Mouse (Mus musculus): ENCODE data around the gene Elovl2.
A peak's percentile ranks its signal among the peaks of the same experiment; 100 is the strongest.
"Not testable (repeated sequence)": the region's sequence is repeated elsewhere in the genome, so short reads cannot be mapped to it uniquely, and the experiment has no call there.

Elovl2 gene

DNA sequence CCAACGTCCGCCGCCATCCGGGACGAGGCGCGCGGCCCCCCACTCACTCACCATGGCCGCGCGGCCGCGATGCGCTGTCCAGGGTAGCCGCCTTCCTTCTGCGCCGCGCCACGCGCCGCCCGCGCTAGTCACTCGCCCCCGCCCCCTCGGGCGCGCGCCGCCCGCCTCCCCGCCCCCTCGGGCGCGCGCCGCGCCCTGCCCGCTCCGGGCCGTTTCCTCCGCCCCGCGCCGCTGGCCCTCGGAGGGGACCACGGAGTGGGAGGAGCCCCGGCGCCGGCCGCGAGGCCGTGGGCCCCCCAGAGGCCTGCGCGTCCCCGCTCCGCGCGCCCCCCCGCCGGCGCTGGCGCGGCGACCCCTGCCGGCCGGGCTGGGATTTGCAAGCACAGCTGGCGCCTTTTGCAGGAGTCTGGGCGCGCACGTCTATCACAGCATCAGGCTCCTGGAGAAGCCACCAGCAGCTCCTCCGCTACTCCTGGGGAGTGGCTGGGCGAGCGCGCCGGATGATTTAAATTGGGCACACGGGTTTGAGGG is at the start of gene Elovl2:
TSS of gene Elovl2 (minus strand) at position 102 of the 531 bp plus-strand sequence.
- DNase-seq (ENCODE audit: low spot score), result no peak

DNA sequence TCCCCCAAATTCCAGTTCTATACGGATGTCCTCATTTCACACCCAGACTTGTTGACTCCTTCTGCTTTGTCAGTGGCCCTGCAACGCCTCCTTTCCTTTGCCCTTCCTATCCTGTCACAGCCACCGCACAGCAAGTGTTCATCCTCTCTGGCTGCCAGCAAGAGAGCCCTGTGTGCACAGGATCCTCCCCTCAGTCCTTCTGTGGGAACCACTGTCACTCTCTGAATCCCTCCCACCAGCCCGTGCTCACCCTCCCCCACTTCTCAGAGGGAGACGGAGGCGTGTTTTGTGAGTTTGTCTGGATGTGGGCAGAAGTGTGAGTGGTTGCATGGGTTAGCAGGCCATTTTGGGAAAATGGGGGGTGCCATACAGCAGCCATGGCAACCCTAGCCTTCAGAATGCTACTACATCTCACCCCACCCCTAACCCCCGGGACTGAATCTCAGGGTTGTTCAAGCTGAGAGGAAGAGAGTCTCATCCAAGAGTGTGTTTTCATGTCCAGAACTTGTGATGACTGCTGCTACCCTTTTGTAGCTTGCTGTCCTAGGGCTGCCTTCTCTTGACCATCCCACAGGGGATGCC is 47.7 kb upstream of the Elovl2 start:
- DNase-seq (ENCODE audit: low spot score), result no peak

DNA sequence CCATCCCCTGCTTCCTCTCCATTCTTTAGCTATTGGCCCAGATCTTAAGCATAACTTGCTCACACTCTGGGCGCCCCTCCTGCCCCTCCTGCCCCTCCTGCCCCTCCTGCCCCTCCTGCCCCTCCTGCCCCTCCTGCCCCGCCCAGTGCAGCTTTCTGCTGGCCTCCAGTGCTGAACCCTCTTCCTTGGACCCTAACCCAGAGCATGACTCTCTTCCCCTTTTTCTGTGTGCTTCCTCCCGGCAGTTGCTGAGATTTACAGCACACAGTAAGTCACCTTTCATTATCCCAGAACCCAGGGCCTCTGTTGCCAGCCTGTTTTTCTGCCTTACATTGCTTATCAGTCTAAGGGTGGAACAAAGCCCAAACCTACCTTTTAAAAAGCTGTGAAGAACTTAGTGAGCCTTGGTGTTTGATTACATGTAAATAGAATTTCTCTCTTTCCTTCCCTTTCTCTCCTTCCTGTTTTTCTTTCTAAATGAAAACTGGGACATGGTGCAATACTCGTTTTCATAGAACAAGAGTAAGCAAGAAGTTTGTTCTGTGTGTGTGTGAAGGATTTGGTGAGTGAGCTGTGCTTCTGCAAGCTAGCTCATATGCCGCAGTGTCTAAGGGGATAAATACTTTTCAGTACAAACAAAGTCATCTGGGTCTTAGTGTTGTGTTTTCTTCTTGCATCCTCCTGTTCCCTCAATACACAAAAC is 43.2 kb upstream of the Elovl2 start:
- DNase-seq (ENCODE audit: low spot score), result no peak

DNA sequence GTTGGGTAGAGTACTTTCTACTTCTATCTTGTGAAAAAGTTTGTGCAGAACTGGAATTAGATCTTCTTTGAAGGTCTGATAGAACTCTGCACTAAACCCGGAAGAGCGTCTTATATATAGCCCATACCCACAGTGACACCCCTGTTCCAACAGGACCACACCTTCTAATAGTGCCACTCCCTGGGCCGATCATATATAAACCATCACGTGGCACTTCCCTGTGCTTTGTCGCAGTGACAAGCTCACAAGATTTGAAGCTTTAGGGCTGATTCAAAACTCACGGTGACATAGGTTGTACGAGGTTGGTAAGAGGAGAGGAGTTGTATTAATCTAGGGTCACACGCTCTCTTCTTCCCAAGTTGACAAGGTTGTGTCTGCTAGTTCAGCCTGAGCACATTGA is 41.4 kb upstream of the Elovl2 start:
- DNase-seq (ENCODE audit: low spot score), result not testable (repeated sequence)

DNA sequence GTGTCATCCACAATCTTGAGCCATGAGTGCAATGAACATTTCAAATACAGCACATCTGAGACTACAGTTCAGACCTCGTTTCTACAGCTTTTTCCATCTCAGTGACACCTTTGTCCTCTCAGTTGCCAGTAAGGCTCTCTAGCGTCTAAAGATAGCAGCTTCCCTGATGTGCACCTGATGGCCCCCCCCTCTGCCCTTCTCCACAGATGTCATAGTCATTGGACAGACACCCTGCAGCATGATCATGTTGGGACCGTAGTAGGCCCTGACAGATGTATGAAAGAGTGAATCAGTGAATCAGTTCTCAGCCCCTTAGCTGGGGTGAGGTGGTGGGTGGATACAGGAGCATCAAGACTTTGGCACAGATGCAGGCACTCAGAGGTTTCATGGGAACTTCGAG is 37.6 kb upstream of the Elovl2 start:
- DNase-seq (ENCODE audit: low spot score), result no peak

DNA sequence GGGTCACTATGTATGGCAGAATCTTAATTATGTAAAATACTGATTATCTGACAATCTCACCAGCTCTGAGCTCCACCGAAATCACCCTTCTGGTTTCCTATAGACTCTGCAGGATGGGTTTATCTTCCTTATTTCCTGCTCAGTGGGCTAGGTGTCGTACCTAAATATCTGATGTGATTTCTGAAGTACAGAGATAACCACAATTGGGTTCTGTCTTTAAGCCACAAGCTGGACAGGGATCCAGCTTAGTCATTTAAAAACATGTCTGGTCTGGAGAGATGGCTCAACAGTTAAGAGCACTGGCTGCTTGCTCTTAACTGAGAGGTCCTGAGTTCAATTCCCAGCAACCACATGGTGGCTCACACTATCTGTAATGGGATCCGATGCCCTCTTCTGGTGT is 36.8 kb upstream of the Elovl2 start:
- no peak for DNase-seq (ENCODE audit: low spot score)

DNA sequence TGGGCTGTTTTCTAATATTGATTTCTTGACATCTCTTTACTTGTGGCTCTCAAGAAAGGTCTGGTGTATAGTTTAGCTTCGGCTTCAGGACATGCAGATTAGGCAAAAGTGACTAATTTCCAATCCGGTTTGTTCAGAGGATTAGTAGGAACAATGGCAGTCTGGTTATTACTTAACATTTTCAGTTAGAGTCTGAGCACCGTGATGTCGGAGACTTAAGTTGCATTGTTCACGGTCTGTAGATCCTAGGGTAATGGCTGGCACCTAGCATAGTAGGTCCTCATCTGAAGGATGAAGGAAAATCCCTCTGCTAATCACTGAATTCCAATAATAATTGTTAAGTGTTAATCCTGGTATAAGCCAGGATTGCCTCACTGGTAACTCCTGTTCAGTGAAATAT is 35.9 kb upstream of the Elovl2 start:
- DNase-seq (ENCODE audit: low spot score), result no peak

DNA sequence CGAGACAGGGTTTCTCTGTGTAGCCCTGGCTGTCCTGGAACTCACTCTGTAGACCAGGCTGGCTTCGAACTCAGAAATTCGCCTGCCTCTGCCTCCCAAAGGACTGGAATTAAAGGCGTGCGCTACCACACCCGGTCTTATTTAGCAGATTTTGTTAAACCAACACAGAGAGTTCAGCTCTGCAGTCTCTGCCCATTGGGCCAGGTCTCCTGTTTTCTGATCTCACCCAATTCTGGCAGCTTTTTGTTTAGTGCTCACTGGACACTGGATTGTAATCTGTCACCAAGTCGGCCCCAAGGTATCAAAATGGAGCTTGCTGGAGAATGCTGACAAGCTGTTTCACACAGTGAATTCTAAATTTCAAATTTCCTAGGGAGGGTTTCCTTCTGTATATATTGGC is 32.5 kb upstream of the Elovl2 start:
- DNase-seq (ENCODE audit: low spot score), result no peak

DNA sequence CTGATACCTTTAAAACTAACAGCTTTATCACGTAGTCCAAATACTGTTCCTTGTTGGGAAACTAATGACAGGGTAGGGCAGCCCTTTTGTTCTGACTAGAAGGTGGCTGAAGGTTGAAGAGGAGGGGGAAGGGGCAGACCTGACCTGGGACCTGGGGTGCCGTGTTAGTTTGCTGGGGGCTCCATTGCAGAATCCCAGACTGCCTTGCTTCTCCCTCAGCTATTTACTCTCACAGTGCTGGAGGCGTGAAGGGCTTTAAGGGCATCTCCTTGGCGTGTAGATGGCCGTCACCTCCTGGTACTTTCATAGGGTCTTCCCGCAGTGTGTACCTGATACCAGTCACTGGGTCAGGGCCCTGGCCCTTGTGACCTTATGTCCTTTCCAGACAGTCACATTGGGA is 31.9 kb upstream of the Elovl2 start:
- DNase-seq (ENCODE audit: low spot score), result no peak

DNA sequence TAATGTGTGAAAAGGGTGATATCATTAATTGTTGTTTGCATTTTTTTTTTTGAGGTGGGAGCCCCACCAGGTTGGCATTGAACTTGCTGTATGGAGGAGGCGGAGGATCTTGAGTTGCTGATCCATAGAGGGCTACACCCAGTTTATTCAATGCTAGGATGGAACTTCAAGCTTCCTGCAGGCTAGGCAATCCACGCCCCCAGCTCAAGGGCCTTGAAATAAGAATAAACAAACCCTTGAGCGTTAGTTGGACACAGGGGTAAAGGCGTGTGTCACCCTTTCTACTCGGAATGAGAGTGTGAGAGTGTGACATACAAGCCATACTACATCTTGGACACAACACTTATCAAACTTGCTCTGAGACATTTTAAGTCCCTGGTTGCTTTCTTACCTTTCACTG is 31.5 kb upstream of the Elovl2 start:
- DNase-seq (ENCODE audit: low spot score), result no peak

DNA sequence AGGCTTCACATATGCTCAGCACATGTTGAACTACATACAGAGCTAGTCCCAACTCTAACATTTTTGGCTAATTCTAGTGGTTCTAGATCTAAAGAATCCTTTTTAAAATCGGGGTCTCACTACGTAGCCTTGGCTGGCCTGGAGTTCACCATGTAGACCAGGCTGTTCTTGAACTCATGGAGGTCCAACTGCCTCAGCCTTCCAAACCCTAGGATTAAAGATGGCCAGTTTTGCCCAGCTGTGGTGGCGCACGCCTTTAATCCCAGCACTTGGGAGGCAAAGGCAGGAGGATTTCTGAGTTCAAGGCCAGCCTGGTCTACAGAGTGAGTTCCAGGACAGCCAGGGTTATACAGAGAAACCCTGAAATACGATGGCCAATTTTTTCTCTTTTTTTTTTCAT is 31.0 kb upstream of the Elovl2 start:
- not testable (repeated sequence) for DNase-seq (ENCODE audit: low spot score)

DNA sequence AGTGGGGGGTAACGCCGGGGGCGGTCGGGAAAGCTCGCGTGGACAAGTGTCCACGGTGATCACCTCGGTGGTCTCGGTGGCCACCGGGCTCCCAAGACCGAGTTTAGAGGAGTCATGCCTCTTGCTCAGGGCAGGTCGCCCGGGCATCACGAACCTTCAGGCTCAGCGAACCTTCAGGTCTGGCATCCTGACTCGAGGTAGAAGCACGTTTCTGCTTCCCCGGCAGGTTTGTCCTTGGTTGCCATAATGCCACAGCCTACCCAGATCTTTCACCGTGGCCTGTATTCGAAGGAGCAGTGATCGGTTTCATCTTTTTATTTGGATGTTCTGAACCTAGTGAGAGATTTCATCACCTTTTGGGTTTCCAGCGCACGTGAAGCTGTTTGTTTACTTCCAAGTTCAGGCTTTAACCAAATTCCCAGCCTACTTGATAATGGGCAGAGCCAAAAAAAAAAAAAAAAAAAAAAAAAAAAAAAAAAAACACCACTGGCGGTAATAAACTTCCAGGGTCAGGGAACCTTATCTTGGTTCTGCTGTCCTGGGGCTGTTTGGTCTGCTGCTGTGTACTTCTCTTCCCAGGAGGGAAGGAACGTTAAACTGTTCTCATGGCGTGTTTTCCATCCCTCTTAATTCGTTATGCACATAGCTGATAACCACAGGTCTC is 30.2 kb upstream of the Elovl2 start:
- no peak for DNase-seq (ENCODE audit: low spot score)

DNA sequence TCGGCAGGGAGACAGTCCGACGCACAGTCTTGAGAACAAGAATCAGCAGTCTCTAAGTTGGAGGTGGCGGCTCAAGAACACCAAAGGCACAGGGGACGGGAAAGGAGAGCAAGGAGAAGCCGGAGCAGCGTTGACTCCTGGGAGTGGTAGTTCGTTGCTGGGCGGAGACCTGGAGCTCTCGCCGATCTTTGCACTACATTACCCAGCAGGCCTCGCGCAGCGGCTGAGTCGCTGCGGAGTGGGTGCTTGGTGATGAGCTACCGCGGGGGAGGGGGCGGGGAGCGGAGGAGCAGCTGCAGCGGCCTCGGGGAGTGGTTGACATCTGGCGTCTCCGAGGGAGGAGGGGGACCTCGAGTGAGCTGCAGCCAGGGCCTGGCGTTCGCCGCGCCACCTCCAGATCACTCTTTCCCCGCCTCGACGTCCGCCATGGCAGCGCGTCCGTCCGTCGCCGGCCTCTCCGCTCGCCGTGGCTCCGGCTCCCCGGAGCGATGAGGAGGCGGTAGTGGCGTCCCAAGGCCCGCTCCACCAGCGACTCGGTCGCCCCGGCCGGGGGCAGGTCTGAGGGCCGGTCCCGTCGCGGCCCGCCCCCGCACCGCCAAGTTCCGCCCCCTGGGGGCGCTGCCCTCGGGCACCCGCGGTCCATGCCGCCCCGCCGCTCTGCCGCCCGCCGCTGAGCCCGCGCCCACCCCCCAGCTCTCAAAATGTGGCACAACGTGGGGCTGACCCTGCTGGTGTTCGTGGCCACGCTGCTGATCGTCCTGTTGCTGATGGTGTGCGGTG is 29.5 kb upstream of the Elovl2 start, which contains the start of gene Smim13:
TSS of gene Smim13 (plus strand) at position 307 of the 780 bp plus-strand sequence.
- peak; percentile 93 for DNase-seq (ENCODE audit: low spot score)

DNA sequence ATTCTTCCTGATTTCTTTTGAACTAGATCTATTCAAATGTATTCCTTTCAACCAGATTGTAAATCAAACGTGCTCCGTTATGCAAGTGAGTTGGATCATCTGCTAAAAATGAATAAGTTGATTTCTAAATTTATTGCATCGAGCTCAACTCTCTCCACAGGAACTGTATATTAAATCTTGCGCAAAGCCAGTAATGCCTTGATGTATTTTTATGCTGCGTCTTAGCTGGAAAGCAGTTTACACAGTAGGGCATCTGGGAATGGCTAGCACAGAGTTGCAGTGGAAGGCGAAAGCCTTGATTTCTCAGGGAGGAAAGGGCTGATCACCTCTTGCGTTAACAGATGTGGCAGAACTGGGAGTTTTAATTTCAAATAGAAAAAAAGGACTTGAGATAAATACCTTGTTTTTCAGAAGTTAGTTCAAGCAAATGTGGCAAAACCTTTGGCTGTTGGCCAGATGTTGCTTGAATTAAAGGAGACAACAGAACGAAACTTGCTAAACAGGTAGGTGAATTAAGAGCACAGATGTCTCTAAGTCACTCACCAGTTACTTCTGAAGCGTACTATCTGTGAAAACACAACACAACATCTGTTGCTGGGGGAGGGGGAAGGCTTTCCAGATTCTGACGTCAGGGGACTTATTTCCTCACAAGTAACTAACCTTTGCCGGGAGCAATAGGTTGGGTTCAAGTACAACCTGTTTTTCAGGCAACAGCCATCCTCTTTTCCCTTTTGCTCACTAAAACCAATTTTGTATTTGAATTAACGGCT is 28.7 kb upstream of the Elovl2 start:
- DNase-seq (ENCODE audit: low spot score), result no peak

DNA sequence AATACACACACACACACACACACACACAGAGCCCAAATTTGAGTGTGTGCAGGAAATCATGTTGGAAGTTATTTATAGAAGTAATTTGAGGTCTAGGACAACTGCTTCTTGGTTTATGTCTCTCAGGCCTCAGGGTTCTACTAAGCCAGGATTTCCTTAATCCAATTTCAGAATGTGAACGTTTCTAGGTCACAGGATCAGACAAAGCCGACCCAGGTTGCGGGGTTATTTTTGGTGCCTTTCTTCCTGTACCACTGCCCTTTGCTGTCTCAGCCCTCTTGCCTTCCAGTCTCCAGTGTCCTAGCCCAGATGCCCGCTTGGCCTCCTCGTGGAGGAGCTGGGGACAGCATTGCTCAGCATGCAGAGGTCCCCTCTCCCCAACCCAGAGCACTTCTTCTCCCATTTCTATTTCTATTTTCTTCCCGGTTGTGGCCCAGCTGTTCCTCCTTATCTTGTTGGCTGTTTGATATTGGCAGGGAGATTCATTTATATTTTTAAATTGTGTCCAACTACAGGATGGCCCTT is 24.2 kb upstream of the Elovl2 start:
- DNase-seq (ENCODE audit: low spot score), result no peak

DNA sequence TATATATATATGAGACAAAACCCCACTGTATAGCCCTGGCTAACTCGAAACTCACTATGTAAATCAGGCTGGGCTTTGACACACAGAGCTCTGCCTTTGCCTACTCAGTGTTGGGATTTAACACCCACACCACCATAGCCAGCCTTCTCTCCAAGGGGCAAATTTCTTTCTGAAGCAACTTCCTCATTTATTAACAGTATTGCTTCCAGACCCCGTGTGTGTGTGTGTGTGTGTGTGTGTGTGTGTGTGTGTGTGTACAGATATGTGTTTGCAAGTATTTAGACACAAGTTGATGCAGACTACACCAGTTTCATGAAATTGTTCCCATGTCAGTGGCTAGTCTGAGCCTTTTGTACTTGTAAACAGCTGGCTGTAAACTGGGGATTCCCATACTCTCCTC is 21.4 kb upstream of the Elovl2 start:
- no peak for DNase-seq (ENCODE audit: low spot score)

DNA sequence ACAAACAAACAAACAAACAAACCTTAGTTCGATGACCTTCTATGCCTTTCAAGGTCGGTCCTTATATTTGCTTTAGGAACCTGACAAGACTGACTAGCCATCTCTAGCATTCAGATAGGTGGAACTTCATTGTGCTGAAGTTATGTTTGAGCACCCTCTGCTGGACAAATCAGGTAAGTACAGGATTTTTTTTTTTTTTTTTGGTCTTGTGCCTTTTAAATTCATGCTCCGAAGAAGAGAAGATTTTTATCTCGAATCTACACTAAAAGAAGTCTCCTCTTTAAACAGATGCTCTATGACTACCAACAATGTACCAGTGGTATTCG is 18.6 kb upstream of the Elovl2 start:
- DNase-seq (ENCODE audit: low spot score), result no peak

DNA sequence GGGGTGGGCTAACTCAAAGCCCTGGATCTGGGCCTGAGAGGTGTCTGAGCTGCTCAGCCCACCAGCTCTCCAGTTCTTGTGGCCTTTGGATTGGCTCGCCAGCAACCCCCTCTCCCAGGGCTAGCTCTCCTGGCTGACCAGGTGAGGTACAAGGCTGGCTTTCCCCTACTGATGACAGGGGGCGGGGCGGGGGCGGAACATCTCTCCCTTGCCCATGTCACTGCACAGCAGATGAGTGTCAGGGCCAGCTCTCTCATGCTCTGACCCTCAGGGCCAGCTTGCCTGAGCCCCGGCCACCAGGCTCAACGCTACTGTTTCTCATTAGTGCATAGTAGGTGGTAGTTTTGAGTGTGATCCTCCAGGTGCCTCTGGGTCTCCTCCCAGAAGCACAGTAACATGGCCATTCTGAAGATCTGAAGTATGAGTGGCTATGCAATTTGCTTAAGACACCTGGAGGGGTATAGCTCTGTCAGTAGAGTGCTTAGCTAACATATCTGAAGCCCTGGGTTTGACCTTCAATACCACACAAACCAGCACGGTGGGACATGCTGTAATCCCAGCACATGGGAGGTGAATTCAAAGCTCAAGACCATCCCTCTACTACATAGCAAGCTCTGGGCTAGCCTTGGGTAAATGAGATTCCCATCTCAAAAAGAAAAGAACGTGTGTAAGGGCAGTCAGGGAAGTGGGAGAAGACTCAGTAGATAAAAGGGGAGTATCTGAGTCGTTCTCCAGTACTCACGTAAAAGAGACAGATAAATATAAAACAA is 18.0 kb upstream of the Elovl2 start:
- DNase-seq (ENCODE audit: low spot score), result no peak

DNA sequence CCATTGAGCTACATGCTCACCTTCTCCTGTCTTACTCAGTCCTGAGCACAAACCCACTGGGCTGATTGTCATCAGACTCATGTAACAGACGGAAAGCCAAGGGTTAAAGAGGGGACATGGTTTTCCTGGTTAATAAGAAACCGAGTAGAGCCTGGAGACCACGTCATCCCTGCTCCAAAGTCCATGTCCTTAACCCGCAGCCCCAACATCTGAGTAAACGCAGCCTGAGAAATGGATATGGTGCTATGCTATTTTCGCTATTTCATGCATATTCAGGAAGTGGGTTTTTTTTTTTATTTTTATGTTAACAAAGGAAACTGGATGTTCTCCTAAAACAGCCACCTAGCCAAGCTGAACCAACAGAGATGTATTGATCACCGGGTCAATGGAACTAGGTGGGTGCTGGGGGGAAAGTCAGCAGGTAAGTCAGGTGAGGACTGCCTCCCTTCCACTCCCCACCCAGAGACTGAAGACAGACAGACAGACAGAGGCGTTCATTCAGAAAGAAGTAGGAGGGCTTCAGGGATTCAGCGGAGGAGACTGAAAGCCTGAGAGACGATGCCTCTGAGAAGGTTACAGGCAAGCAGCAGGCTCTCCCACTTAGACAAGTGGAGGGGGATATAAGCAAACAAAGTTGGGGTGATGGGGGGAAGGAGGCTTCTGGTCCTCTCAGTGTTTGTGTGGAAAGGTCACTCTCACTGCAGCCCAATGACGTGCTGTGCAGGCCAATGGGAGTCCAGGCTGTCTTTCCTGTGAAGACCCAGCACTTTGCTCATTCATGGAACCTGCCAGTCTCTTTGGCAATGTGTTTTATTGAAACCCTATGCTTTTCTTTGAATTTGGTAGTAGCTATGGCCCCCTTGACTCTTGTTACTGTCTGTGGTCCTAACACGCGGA is 15.9 kb upstream of the Elovl2 start:
- no peak for DNase-seq (ENCODE audit: low spot score)

DNA sequence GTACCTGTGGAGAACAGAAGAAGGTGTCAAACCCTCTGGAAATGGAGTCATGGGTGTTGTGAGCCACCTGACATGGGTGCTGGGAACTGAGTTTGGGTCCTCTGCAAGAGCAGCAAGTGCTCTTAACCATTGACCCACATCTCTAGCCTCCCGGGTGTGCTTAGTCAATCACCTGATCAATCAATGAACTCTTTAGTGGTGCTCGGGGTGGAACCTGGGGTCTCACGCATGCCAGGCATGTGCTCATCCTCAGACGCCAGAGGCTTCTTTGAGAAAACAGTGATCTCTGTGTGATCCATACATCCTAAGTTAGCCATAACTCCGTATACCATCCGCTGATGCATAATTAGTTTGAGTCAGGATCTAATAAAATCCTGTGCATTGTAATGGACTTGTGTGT is 15.0 kb upstream of the Elovl2 start:
- no peak for DNase-seq (ENCODE audit: low spot score)

Data from left cerebral cortex, adult 11 months (tissue).